Comparison of ENCODE assay signal across 12 mouse cellular contexts in genomic region chr11:77416212-77417000, GRCm38 (mm10). TPM values are rescaled to one million over a fixed set of nuclear protein-coding genes. Genes with fewer than 3 reads are reported as not detected.
A peak's percentile ranks its signal among the peaks of the same experiment; 100 is the strongest.
DNase-seq lines count a peak whose midpoint lies in the region; ATAC-seq and TF ChIP-seq lines count a peak whose summit lies in the region.
"Had no signal": no experiment of that assay in that cellular context is flagged by ENCODE, and none has a peak within 500 bp of the region (broad histone marks: within the 10 kb centered on the region; RNA-seq: fewer than 3 reads in every experiment).

No protein-coding gene starts in this region.

- peak overlapping the region; percentile 72 for H3K27ac ChIP-seq in heart, postnatal 0 days (ENCODE audit: low read depth)
- H3K27ac ChIP-seq: limb, embryonic 12.5 days had no signal

- no peaks in the 10 kb centered on the region for H3K9me3 ChIP-seq in heart, postnatal 0 days (replicated peaks; ENCODE audit: control insufficient read depth, low read length)
- H3K9me3 ChIP-seq: limb, embryonic 12.5 days had no signal

- DNase-seq in adrenal gland, postnatal 10 days: peak; percentile 33
- DNase-seq in adrenal gland, adult 18-20 months (ENCODE audit: low spot score in 2 of 2): no peak
- DNase-seq in 3T3-L1 (ENCODE audit: low read depth, low spot score): peak; percentile 2
- DNase-seq in gastrocnemius, adult 8-10 months (ENCODE audit: low spot score in 2 of 2): peak; percentile 68 to 72
- DNase-seq in heart, postnatal 0 days (ENCODE audit: low spot score): peak; percentile 51
- no peak for DNase-seq in thymus, postnatal 14 days
- DNase-seq in spleen, postnatal 36 days (ENCODE audit: low spot score in 2 of 2): no peak
- DNase-seq: midbrain, embryonic 14.5 days had no signal

- 62% methylated on average over 4 of the region's 4 CpGs for WGBS in heart, postnatal 0 days

- no peaks in the 10 kb centered on the region for H3K27me3 ChIP-seq in heart, postnatal 0 days (ENCODE audit: control insufficient read depth, insufficient read depth, low read length)
- H3K27me3 ChIP-seq: limb, embryonic 12.5 days; Patski had no signal

- ATAC-seq in heart, postnatal 0 days (ENCODE audit: insufficient read depth, low read depth): peak; percentile 81; the same call in 1 of the 2 replicates
- ATAC-seq in frontal cortex, adult (ENCODE audit: low TSS enrichment): no peak
- ATAC-seq: intestine, postnatal 0 days; Patski had no signal

- peaks cover 13% of the 10 kb centered on the region for H3K36me3 ChIP-seq in heart, postnatal 0 days (replicated peaks; ENCODE audit: control insufficient read depth, insufficient read depth, low read length)

- no peak for TF ChIP-seq CTCF in heart, postnatal 0 days (IDR thresholded peaks at IDR 0.05; ENCODE audit: low read depth)

- no peak overlapping the region for H3K9ac ChIP-seq in heart, postnatal 0 days (replicated peaks; ENCODE audit: low read depth, low read length)
- H3K9ac ChIP-seq: limb, embryonic 12.5 days had no signal

- H3K4me1 ChIP-seq in heart, postnatal 0 days (ENCODE audit: control insufficient read depth, insufficient read depth): peaks cover 27% of the 10 kb centered on the region

- TF ChIP-seq EP300 in heart, postnatal 0 days (IDR thresholded peaks at IDR 0.05; ENCODE audit: low read depth): no peak

- H3K4me2 ChIP-seq in heart, postnatal 0 days (ENCODE audit: low read depth, low read length): no peak overlapping the region
- H3K4me2 ChIP-seq: limb, embryonic 12.5 days had no signal

- H3K4me3 ChIP-seq in heart, postnatal 0 days (ENCODE audit: low read depth, low read length): no peak overlapping the region
- H3K4me3 ChIP-seq: limb, embryonic 12.5 days had no signal

RNA-seq across cellular contexts. Expression of gene Coro6, which starts 45.8 kb away (rescaled TPM):
- total RNA-seq in adrenal gland, postnatal 10 days (2021): 10 to 100 TPM in 1 of 2 experiments, 1 to 10 TPM in 1; 5.4 to 24.8 TPM
- 1 to 10 TPM; 2.0 to 2.9 TPM for total RNA-seq in adrenal gland, adult 18-20 months (2021)
- 100 to 1,000 TPM; 159 to 184 (median 168) TPM for total RNA-seq in gastrocnemius, adult 8-10 months (2022)
- 45.8 and 46.2 TPM in 2 replicates for total RNA-seq in heart, postnatal 0 days (2014; rRNA removed; ENCODE audit: low replicate concordance)
- polyA plus RNA-seq in heart, postnatal 0 days (2015; fragmentation: Nextera tagmentation; extraction: Ambion mirVana): 30.1 and 31.1 TPM in 2 replicates

Comparison
In these comparisons a context has a peak if more than half of its experiments do, and no peak if none do; other contexts are left out.
1. DNase-seq: peak in adrenal gland, postnatal 10 days (single experiment), 3T3-L1 (single experiment), gastrocnemius, adult 8-10 months (2 of 2) and heart, postnatal 0 days (single experiment); none in adrenal gland, adult 18-20 months (0 of 2), thymus, postnatal 14 days (single experiment) and spleen, postnatal 36 days (0 of 2).